ENCODE assay signal across 8 mouse cellular contexts in the genomic region with DNA sequence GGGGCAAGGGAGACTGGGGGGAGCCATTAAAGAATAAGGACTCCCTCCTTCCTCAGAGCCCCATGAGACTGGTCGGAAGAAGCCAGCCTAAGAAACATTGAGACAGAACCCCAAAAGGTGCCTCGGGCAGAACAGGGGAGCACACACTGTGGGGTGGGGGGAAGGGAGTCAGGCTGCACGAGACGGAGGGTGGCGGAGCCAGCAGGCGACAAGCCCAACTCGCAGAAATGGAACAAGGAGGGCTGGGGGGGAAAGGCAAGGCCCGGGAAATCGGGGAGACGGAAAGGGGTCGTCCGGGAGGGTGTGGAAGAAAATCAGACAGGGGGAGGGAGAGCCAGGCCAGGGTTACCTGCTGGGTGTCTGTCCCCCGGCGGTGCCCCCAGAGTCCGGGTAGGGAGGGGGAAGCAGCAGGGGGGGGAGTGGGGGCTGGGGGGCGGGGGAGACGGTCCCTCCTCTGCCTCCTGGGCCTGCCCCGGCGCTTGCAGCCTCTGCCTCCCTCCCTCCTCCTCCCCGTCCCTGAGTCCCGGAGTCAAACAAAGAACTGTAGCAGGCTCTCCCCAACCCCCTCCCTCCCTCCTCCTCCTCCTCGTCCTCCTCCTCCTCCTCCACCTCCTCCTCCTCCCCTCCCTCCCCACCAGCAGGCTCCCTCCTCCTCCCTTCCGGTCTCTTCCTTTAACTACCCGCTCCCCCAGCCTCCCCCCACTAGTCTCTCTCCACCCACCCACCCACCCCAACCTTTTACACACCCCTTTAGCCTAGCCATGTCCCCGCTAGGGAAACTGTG. TPM values are rescaled to one million over a fixed set of nuclear protein-coding genes. Genes with fewer than 3 reads are reported as not detected.
A peak's percentile ranks its signal among the peaks of the same experiment; 100 is the strongest.
DNase-seq lines count a peak whose midpoint lies in the region; ATAC-seq lines count a peak whose summit lies in the region.

No protein-coding gene starts in this region.

- H3K4me3 ChIP-seq in forebrain, embryonic 14.5 days (ENCODE audit: low read depth, low read length) = peak overlapping the region; percentile 77
- H3K4me3 ChIP-seq in intestine, embryonic 16.5 days (ENCODE audit: low read length) = peak overlapping the region; percentile 65
- peak overlapping the region; percentile 60 for H3K4me3 ChIP-seq in liver, embryonic 16.5 days (ENCODE audit: low read depth, low read length)

- H3K9ac ChIP-seq in forebrain, embryonic 14.5 days (ENCODE audit: low read length) = peak overlapping the region; percentile 99
- H3K9ac ChIP-seq in intestine, embryonic 16.5 days (ENCODE audit: low read depth, low read length) = peak overlapping the region; percentile 75
- H3K9ac ChIP-seq in liver, embryonic 16.5 days (ENCODE audit: low read depth, low read length) = peak overlapping the region; percentile 55

- no peaks in the 10 kb centered on the region for H3K9me3 ChIP-seq in forebrain, embryonic 14.5 days (replicated peaks; ENCODE audit: control insufficient read depth, low read length)
- no peaks in the 10 kb centered on the region for H3K9me3 ChIP-seq in intestine, embryonic 16.5 days (ENCODE audit: control insufficient read depth, low read length)
- no peaks in the 10 kb centered on the region for H3K9me3 ChIP-seq in liver, embryonic 16.5 days (replicated peaks; ENCODE audit: control insufficient read depth, low read length)

- 0% methylated on average over 15 of the region's 25 CpGs for WGBS in forebrain, embryonic 14.5 days
- WGBS in intestine, embryonic 16.5 days = under 1% methylated on average over 17 of the region's 25 CpGs
- WGBS in liver, embryonic 16.5 days (ENCODE audit: insufficient replicate concordance) = 2% methylated on average over 21 of the region's 25 CpGs

- peak; percentile 83 for DNase-seq in left cerebral cortex, postnatal 4 days
- no peak for DNase-seq in left cerebral cortex, adult 9 months (ENCODE audit: low spot score in 2 of 2)
- peak; percentile 91 for DNase-seq in brain, adult 2 months (ENCODE audit: low read depth, low spot score)
- DNase-seq in forebrain, embryonic 14.5 days (ENCODE audit: low spot score) = peak; percentile 93
- peak; percentile 77 for DNase-seq in retina, embryonic 14.5 days (ENCODE audit: low spot score)
- no peak for DNase-seq in spleen, adult 18-20 months

- peak overlapping the region; percentile 99 for H3K4me2 ChIP-seq in forebrain, embryonic 14.5 days (ENCODE audit: low read length)
- peak overlapping the region; percentile 97 for H3K4me2 ChIP-seq in intestine, embryonic 16.5 days (ENCODE audit: low read depth, low read length)
- peak overlapping the region; percentile 54 for H3K4me2 ChIP-seq in liver, embryonic 16.5 days (ENCODE audit: low read depth, low read length)

- peaks cover 19% of the 10 kb centered on the region for H3K36me3 ChIP-seq in forebrain, embryonic 14.5 days (ENCODE audit: control insufficient read depth, insufficient read depth, low read length)
- H3K36me3 ChIP-seq in intestine, embryonic 16.5 days (ENCODE audit: control insufficient read depth, insufficient read depth, low read length) = no peaks in the 10 kb centered on the region
- H3K36me3 ChIP-seq in liver, embryonic 16.5 days (ENCODE audit: control insufficient read depth, insufficient read depth) = no peaks in the 10 kb centered on the region

- peaks cover 62% of the 10 kb centered on the region for H3K4me1 ChIP-seq in forebrain, embryonic 14.5 days (ENCODE audit: control insufficient read depth, insufficient read depth, low read length)
- H3K4me1 ChIP-seq in intestine, embryonic 16.5 days (ENCODE audit: control insufficient read depth, insufficient read depth, low read length) = peaks cover 50% of the 10 kb centered on the region
- peaks cover 72% of the 10 kb centered on the region for H3K4me1 ChIP-seq in liver, embryonic 16.5 days (ENCODE audit: control insufficient read depth, low read depth, low read length)

- peak overlapping the region; percentile 99 for H3K27ac ChIP-seq in forebrain, embryonic 14.5 days (ENCODE audit: low read depth, low read length)
- peak overlapping the region; percentile 98 for H3K27ac ChIP-seq in intestine, embryonic 16.5 days (ENCODE audit: low read length)
- peak overlapping the region; percentile 83 for H3K27ac ChIP-seq in liver, embryonic 16.5 days (ENCODE audit: low read length)

- H3K27me3 ChIP-seq in forebrain, embryonic 14.5 days (replicated peaks; ENCODE audit: control insufficient read depth, insufficient read depth, low read length) = peaks cover 4% of the 10 kb centered on the region
- no peaks in the 10 kb centered on the region; the same call in 1 of the 2 replicates for H3K27me3 ChIP-seq in intestine, embryonic 16.5 days (replicated peaks; ENCODE audit: control insufficient read depth, insufficient read depth, low read length)
- peaks cover 40% of the 10 kb centered on the region for H3K27me3 ChIP-seq in liver, embryonic 16.5 days (ENCODE audit: control insufficient read depth, insufficient read depth, low read depth, low read length)

- peak; percentile 18; the same call in 1 of the 2 replicates for ATAC-seq in forebrain, embryonic 14.5 days
- ATAC-seq in intestine, embryonic 16.5 days = no peak
- no peak for ATAC-seq in liver, embryonic 16.5 days (ENCODE audit: low read depth)

- intact Hi-C loops in left cerebral cortex, postnatal 4 days (cut with DNase I) = no loop called here

RNA-seq across cellular contexts. Expression of gene Kdm6b, which starts 2.4 kb away (rescaled TPM):
- 10 to 100 TPM; 77.2 to 85.8 TPM for total RNA-seq in left cerebral cortex, postnatal 4 days (2021)
- polyA plus RNA-seq in forebrain, embryonic 14.5 days (2014; fragmentation: Nextera tagmentation; extraction: Ambion mirVana) = 28.7 and 38.2 TPM in 2 replicates
- 17.6 and 18.8 TPM in 2 replicates for polyA plus RNA-seq in intestine, embryonic 16.5 days (2015; fragmentation: Nextera tagmentation; extraction: Ambion mirVana)
- 4.1 and 4.3 TPM in 2 replicates for polyA plus RNA-seq in liver, embryonic 16.5 days (2015; fragmentation: Nextera tagmentation; extraction: Ambion mirVana)

RNA-seq across cellular contexts. Expression of gene Tmem88, which starts 17.8 kb away (rescaled TPM):
- 1 to 10 TPM; 3.1 to 4.2 TPM for total RNA-seq in left cerebral cortex, postnatal 4 days (2021)
- 4.7 and 5.7 TPM in 2 replicates for polyA plus RNA-seq in forebrain, embryonic 14.5 days (2014; fragmentation: Nextera tagmentation; extraction: Ambion mirVana)
- polyA plus RNA-seq in intestine, embryonic 16.5 days (2015; fragmentation: Nextera tagmentation; extraction: Ambion mirVana) = 30.8 and 31.0 TPM in 2 replicates
- 7.1 and 7.8 TPM in 2 replicates for polyA plus RNA-seq in liver, embryonic 16.5 days (2015; fragmentation: Nextera tagmentation; extraction: Ambion mirVana)

RNA-seq across cellular contexts. Expression of gene Cyb5d1, which starts 20.4 kb away (rescaled TPM):
- total RNA-seq in left cerebral cortex, postnatal 4 days (2021) = 10 to 100 TPM; 36.3 to 41.1 TPM
- polyA plus RNA-seq in forebrain, embryonic 14.5 days (2014; fragmentation: Nextera tagmentation; extraction: Ambion mirVana) = 31.1 and 36.4 TPM in 2 replicates
- 22.6 and 24.0 TPM in 2 replicates for polyA plus RNA-seq in intestine, embryonic 16.5 days (2015; fragmentation: Nextera tagmentation; extraction: Ambion mirVana)
- polyA plus RNA-seq in liver, embryonic 16.5 days (2015; fragmentation: Nextera tagmentation; extraction: Ambion mirVana) = 9.5 and 9.9 TPM in 2 replicates

RNA-seq across cellular contexts. Expression of gene Naa38, which starts 20.6 kb away (rescaled TPM):
- total RNA-seq in left cerebral cortex, postnatal 4 days (2021) = 10 to 100 TPM; 60.2 to 63.9 TPM
- polyA plus RNA-seq in forebrain, embryonic 14.5 days (2014; fragmentation: Nextera tagmentation; extraction: Ambion mirVana) = 106 and 142 TPM in 2 replicates
- 168 and 170 TPM in 2 replicates for polyA plus RNA-seq in intestine, embryonic 16.5 days (2015; fragmentation: Nextera tagmentation; extraction: Ambion mirVana)
- 73.4 and 76.8 TPM in 2 replicates for polyA plus RNA-seq in liver, embryonic 16.5 days (2015; fragmentation: Nextera tagmentation; extraction: Ambion mirVana)

RNA-seq across cellular contexts. Expression of gene Chd3, which starts 46.7 kb away (rescaled TPM):
- total RNA-seq in left cerebral cortex, postnatal 4 days (2021) = 100 to 1,000 TPM; 552 to 572 TPM
- 70.3 and 77.3 TPM in 2 replicates for polyA plus RNA-seq in forebrain, embryonic 14.5 days (2014; fragmentation: Nextera tagmentation; extraction: Ambion mirVana)
- 33.4 and 35.5 TPM in 2 replicates for polyA plus RNA-seq in intestine, embryonic 16.5 days (2015; fragmentation: Nextera tagmentation; extraction: Ambion mirVana)
- 5.0 and 5.7 TPM in 2 replicates for polyA plus RNA-seq in liver, embryonic 16.5 days (2015; fragmentation: Nextera tagmentation; extraction: Ambion mirVana)

Comparison
In these comparisons a context has a peak if more than half of its experiments do, and no peak if none do; other contexts are left out.
1. DNase-seq: peak in left cerebral cortex, postnatal 4 days (single experiment), brain, adult 2 months (single experiment), forebrain, embryonic 14.5 days (single experiment) and retina, embryonic 14.5 days (single experiment); none in left cerebral cortex, adult 9 months (0 of 2) and spleen, adult 18-20 months (0 of 2).
2. Peak in every context shown above with its lines, with median percentiles within 50 percentile points of each other: H3K27ac ChIP-seq, H3K4me2 ChIP-seq, H3K4me3 ChIP-seq and H3K9ac ChIP-seq.